Mouse (Mus musculus) layer of hippocampus, postnatal 10 days (tissue): Measurements from ENCODE around the gene Yars. TPM values are rescaled to one million over a fixed set of nuclear protein-coding genes. Genes with fewer than 3 reads are reported as not detected.

Source experiments
- DNase-seq, 2 experiments: peaks; one replicate each; pipeline ENCODE4 v3.0.0; 2021; ENCODE audit warnings: low spot score in 2 of 2
- total RNA-seq, 2 experiments: library from RNA; stranded (reverse); gene quantifications; 2 replicates each; pipeline ENCODE4 v1.2.3; 2021

Yars gene
- total RNA-seq, 2 experiments from 2014 or later = 99.0 to 109 TPM

GRCm38 (mm10) chr4:129249288-129249687 is 59.7 kb downstream of the Yars start:
- no peak for DNase-seq

- no peak for DNase-seq
Observed at GRCm38 (mm10) chr4:129250759-129251481, 61.4 kb downstream of the Yars start.

- DNase-seq = no peak
Observed at GRCm38 (mm10) chr4:129251482-129252125, 62.0 kb downstream of the Yars start.

- no peak for DNase-seq
Observed at GRCm38 (mm10) chr4:129252492-129252891, 62.9 kb downstream of the Yars start.

- no peak for DNase-seq
Observed at GRCm38 (mm10) chr4:129254571-129254970, 65.0 kb downstream of the Yars start.

- DNase-seq = no peak
Observed at GRCm38 (mm10) chr4:129256450-129257380, 67.2 kb downstream of the Yars start.

GRCm38 (mm10) chr4:129259101-129259500 is 69.5 kb downstream of the Yars start:
- DNase-seq = no peak

GRCm38 (mm10) chr4:129260678-129261077 is 71.1 kb downstream of the Yars start:
- DNase-seq = no peak

- DNase-seq = no peak
Observed at GRCm38 (mm10) chr4:129261196-129261595, 71.6 kb downstream of the Yars start, which contains the start of gene C77080. Gene C77080, minus strand, starts transcription at chr4:129261404.

- peak in 1 of 2 experiments; percentile 20 for DNase-seq
Observed at GRCm38 (mm10) chr4:129263225-129264021, 73.9 kb downstream of the Yars start.

GRCm38 (mm10) chr4:129266191-129266590 is 76.6 kb downstream of the Yars start:
- no peak for DNase-seq

- no peak for DNase-seq
Observed at GRCm38 (mm10) chr4:129266821-129267220, 77.3 kb downstream of the Yars start.

GRCm38 (mm10) chr4:129268698-129269097 is 79.1 kb downstream of the Yars start:
- DNase-seq = no peak

Other genes starting within 250 kb of the Yars start
- 10 to 100 TPM; 27.7 to 31.0 TPM for gene Azin2, start 227.3 kb upstream of the Yars start, total RNA-seq
- gene Ak2, start 197.8 kb upstream of the Yars start, total RNA-seq = 10 to 100 TPM; 32.3 to 34.3 TPM
- 10 to 100 TPM; 64.5 to 68.8 TPM for gene Rnf19b, start 131.5 kb upstream of the Yars start, total RNA-seq
- not detected for gene Tmem54, start 84.2 kb upstream of the Yars start, total RNA-seq
- 100 to 1,000 TPM; 910 to 956 TPM for gene Hpca, start 67.7 kb upstream of the Yars start, total RNA-seq
- 10 to 100 TPM; 41.4 to 42.9 TPM for gene Fndc5, start 52.8 kb upstream of the Yars start, total RNA-seq
- gene S100pbp, start within 50 bp of the Yars start, total RNA-seq = 10 to 100 TPM; 36.8 to 37.0 TPM
- 10 to 100 TPM; 11.4 to 12.1 TPM for gene C77080, start 71.6 kb downstream of the Yars start, total RNA-seq
- gene Sync, start 97.9 kb downstream of the Yars start, total RNA-seq = 1 to 10 TPM; 1.6 to 1.7 TPM
- gene Rbbp4, start 145.6 kb downstream of the Yars start, total RNA-seq = 100 to 1,000 TPM; 124 to 139 TPM
- 10 to 100 TPM; 26.9 to 30.2 TPM for gene Zbtb8os, start 145.9 kb downstream of the Yars start, total RNA-seq
- gene Zbtb8a, start 188.4 kb downstream of the Yars start, total RNA-seq = 1 to 10 TPM; 7.8 to 8.0 TPM